Mouse (Mus musculus) embryonic fibroblast, embryonic 13.5 days (primary cell): ENCODE results near the gene Srgap2.

ENCODE experiments used
- CTCF ChIP-seq: IDR thresholded peaks from 2 replicates; pipeline ENCODE4 v1.5.1; 2011; ENCODE audit warnings: mild to moderate bottlenecking, control low read depth, low read length, moderate library complexity, borderline replicate concordance; ENCODE audit not compliant: insufficient read depth
- POLR2A ChIP-seq: IDR thresholded peaks from 2 replicates; pipeline ENCODE4 v1.6.1; 2011; ENCODE audit warnings: low read depth, mild to moderate bottlenecking, control low read depth, low read length, moderate library complexity

DNA sequence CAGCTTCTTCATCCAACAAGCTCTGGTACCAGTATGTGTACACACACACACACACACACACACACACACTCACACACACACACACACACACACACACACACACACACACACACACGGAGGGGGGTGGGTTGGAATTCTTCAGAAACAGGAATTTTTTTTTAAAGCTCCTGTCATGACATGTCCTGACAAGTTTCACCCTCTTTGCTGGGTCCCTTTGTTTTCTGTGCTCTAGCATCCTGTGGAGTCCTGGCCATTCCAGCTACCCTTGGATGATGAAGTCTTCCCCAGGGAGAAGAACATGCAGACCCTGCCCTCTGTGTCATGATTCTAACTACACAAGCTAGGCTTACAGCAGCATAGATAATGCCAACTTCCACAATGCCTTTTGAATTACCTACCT lies 13.0 kb downstream of the Srgap2 start:
- no peak for TF ChIP-seq CTCF
- TF ChIP-seq POLR2A: no peak
